Mouse (Mus musculus): ENCODE data around the gene Gmpr2. TPM values are rescaled to one million over a fixed set of nuclear protein-coding genes. Genes with fewer than 3 reads are reported as not detected.

Gene Gmpr2
- polyA plus RNA-seq, 1 experiment from 2014 or later: 58.0 TPM

GRCm38 (mm10) chr14:55642679-55643059 is 29.1 kb upstream of the Gmpr2 start:
- Histone ChIP-seq H3K27ac (ENCODE audit: low read depth, low read length) (peak overlapping the region; percentile 83), H3K4me3 (ENCODE audit: low read depth, low read length) (peak overlapping the region; percentile 89), H3K4me2 (peak overlapping the region; percentile 93), H3K9ac (ENCODE audit: low read depth, low read length) (peak overlapping the region; percentile 89), H3K4me1 (replicated peaks; ENCODE audit: control insufficient read depth, insufficient read depth, low read length) (peaks cover 28% of the 10 kb centered on the region), H3K9me3 (ENCODE audit: control insufficient read depth, low read length) (no peaks in the 10 kb centered on the region), H3K27me3 (replicated peaks; ENCODE audit: control insufficient read depth, insufficient read depth, low read length) (no peaks in the 10 kb centered on the region), H3K36me3 (ENCODE audit: control insufficient read depth, insufficient read depth, low read length) (peaks cover 28% of the 10 kb centered on the region)
- 18% methylated on average over 8 of the region's 8 CpGs for WGBS
- DNase-seq (ENCODE audit: low spot score) (no peak), ATAC-seq (replicated peaks; ENCODE audit: low FRiP score) (peak; percentile 27; the same call in 1 of the 2 replicates)

- H3K4me3 ChIP-seq (ENCODE audit: low read depth, low read length): peak within 1 kb of the TSS; percentile 89
- H3K4me1 ChIP-seq (replicated peaks; ENCODE audit: control insufficient read depth, insufficient read depth, low read length): peaks cover 28% of the 10 kb centered on the region
- WGBS: under 1% methylated on average over 89 of the region's 89 CpGs
- H3K36me3 ChIP-seq (ENCODE audit: control insufficient read depth, insufficient read depth, low read length): peaks cover 25% of the 10 kb centered on the region
- H3K27ac ChIP-seq (ENCODE audit: low read depth, low read length): peak within 1 kb of the TSS; percentile 83
- H3K4me2 ChIP-seq: peak within 1 kb of the TSS; percentile 93
- ATAC-seq (replicated peaks; ENCODE audit: low FRiP score): peak; percentile 86
- peak; percentile 93 for DNase-seq (ENCODE audit: low spot score)
- H3K27me3 ChIP-seq (replicated peaks; ENCODE audit: control insufficient read depth, insufficient read depth, low read length): no peaks in the 10 kb centered on the region
- H3K9ac ChIP-seq (ENCODE audit: low read depth, low read length): peak within 1 kb of the TSS; percentile 89
- H3K9me3 ChIP-seq (ENCODE audit: control insufficient read depth, low read length): no peaks in the 10 kb centered on the region
These were observed 28.5 kb upstream of the Gmpr2 start, which contains the start of gene Tm9sf1 for GRCm38 (mm10) chr14:55643060-55643907. Gene Tm9sf1 (minus strand): TSS chr14:55643806.

GRCm38 (mm10) chr14:55644261-55644888 is 27.4 kb upstream of the Gmpr2 start:
- DNase-seq (ENCODE audit: low spot score): no peak
- Histone ChIP-seq H3K27me3 (replicated peaks; ENCODE audit: control insufficient read depth, insufficient read depth, low read length) (no peaks in the 10 kb centered on the region), H3K4me3 (ENCODE audit: low read depth, low read length) (peak overlapping the region; percentile 89), H3K4me2 (peak overlapping the region; percentile 93), H3K9me3 (ENCODE audit: control insufficient read depth, low read length) (no peaks in the 10 kb centered on the region), H3K9ac (ENCODE audit: low read depth, low read length) (peak overlapping the region; percentile 89), H3K36me3 (ENCODE audit: control insufficient read depth, insufficient read depth, low read length) (peaks cover 19% of the 10 kb centered on the region), H3K27ac (ENCODE audit: low read depth, low read length) (peak overlapping the region; percentile 34; the same call in 1 of the 2 replicates), H3K4me1 (replicated peaks; ENCODE audit: control insufficient read depth, insufficient read depth, low read length) (peaks cover 28% of the 10 kb centered on the region)
- ATAC-seq (replicated peaks; ENCODE audit: low FRiP score): no peak
- WGBS: 28% methylated on average over 17 of the region's 17 CpGs

GRCm38 (mm10) chr14:55649884-55650283 is 21.9 kb upstream of the Gmpr2 start, which contains the start of gene Tssk4:
Gene Tssk4 (plus strand): TSS chr14:55650184.
- H3K36me3 ChIP-seq (ENCODE audit: control insufficient read depth, insufficient read depth, low read length): peaks cover 5% of the 10 kb centered on the region
- no peaks in the 10 kb centered on the region for H3K9me3 ChIP-seq (ENCODE audit: control insufficient read depth, low read length)
- 86% methylated on average over 2 of the region's 2 CpGs for WGBS
- no peak within 1 kb of the TSS for H3K27ac ChIP-seq (ENCODE audit: low read depth, low read length)
- H3K4me1 ChIP-seq (replicated peaks; ENCODE audit: control insufficient read depth, insufficient read depth, low read length): peaks cover 11% of the 10 kb centered on the region
- no peak within 1 kb of the TSS for H3K9ac ChIP-seq (ENCODE audit: low read depth, low read length)
- no peak within 1 kb of the TSS for H3K4me2 ChIP-seq
- no peak within 1 kb of the TSS for H3K4me3 ChIP-seq (ENCODE audit: low read depth, low read length)
- DNase-seq (ENCODE audit: low spot score) (no peak), ATAC-seq (replicated peaks; ENCODE audit: low FRiP score) (no peak)
- no peaks in the 10 kb centered on the region for H3K27me3 ChIP-seq (replicated peaks; ENCODE audit: control insufficient read depth, insufficient read depth, low read length)

- Histone ChIP-seq H3K4me2 (no peak overlapping the region), H3K9me3 (ENCODE audit: control insufficient read depth, low read length) (no peaks in the 10 kb centered on the region), H3K27me3 (replicated peaks; ENCODE audit: control insufficient read depth, insufficient read depth, low read length) (no peaks in the 10 kb centered on the region), H3K27ac (ENCODE audit: low read depth, low read length) (no peak overlapping the region; the same call in 1 of the 2 replicates), H3K4me3 (ENCODE audit: low read depth, low read length) (no peak overlapping the region), H3K9ac (ENCODE audit: low read depth, low read length) (peak overlapping the region; percentile 30; the same call in 1 of the 2 replicates), H3K4me1 (replicated peaks; ENCODE audit: control insufficient read depth, insufficient read depth, low read length) (peaks cover under 1% of the 10 kb centered on the region; the same call in 1 of the 2 replicates), H3K36me3 (ENCODE audit: control insufficient read depth, insufficient read depth, low read length) (peaks cover under 1% of the 10 kb centered on the region; the same call in 1 of the 2 replicates)
- ATAC-seq (replicated peaks; ENCODE audit: low FRiP score) (no peak), DNase-seq (ENCODE audit: low spot score) (no peak)
- 79% methylated on average over 7 of the region's 7 CpGs for WGBS
These were observed 20.2 kb upstream of the Gmpr2 start for GRCm38 (mm10) chr14:55651528-55651927.

GRCm38 (mm10) chr14:55656935-55657334 is 14.8 kb upstream of the Gmpr2 start:
- ATAC-seq (replicated peaks; ENCODE audit: low FRiP score): no peak
- Histone ChIP-seq H3K9me3 (ENCODE audit: control insufficient read depth, low read length) (no peaks in the 10 kb centered on the region), H3K4me2 (no peak overlapping the region), H3K27me3 (replicated peaks; ENCODE audit: control insufficient read depth, insufficient read depth, low read length) (no peaks in the 10 kb centered on the region), H3K9ac (ENCODE audit: low read depth, low read length) (no peak overlapping the region), H3K27ac (ENCODE audit: low read depth, low read length) (no peak overlapping the region), H3K36me3 (ENCODE audit: control insufficient read depth, insufficient read depth, low read length) (no peaks in the 10 kb centered on the region; the same call in 1 of the 2 replicates), H3K4me3 (ENCODE audit: low read depth, low read length) (no peak overlapping the region), H3K4me1 (replicated peaks; ENCODE audit: control insufficient read depth, insufficient read depth, low read length) (peaks cover 8% of the 10 kb centered on the region; the same call in 1 of the 2 replicates)
- 84% methylated on average over 3 of the region's 3 CpGs for WGBS
- no peak for DNase-seq (ENCODE audit: low spot score)

- H3K27ac ChIP-seq (ENCODE audit: low read depth, low read length): no peak overlapping the region
- WGBS: 90% methylated on average over 5 of the region's 5 CpGs
These were observed 13.7 kb upstream of the Gmpr2 start for GRCm38 (mm10) chr14:55658011-55658410.

GRCm38 (mm10) chr14:55659960-55660573 is 11.7 kb upstream of the Gmpr2 start, which contains the start of gene Mdp1:
Gene Mdp1 (minus strand): TSS chr14:55660508.
- WGBS: under 1% methylated on average over 39 of the region's 39 CpGs
- Histone ChIP-seq H3K4me3 (ENCODE audit: low read depth, low read length) (peak within 1 kb of the TSS; percentile 71), H3K36me3 (ENCODE audit: control insufficient read depth, insufficient read depth, low read length) (peaks cover 10% of the 10 kb centered on the region; the same call in 1 of the 2 replicates), H3K4me2 (peak within 1 kb of the TSS; percentile 64), H3K9ac (ENCODE audit: low read depth, low read length) (peak within 1 kb of the TSS; percentile 78), H3K4me1 (replicated peaks; ENCODE audit: control insufficient read depth, insufficient read depth, low read length) (peaks cover 8% of the 10 kb centered on the region; the same call in 1 of the 2 replicates), H3K27me3 (replicated peaks; ENCODE audit: control insufficient read depth, insufficient read depth, low read length) (no peaks in the 10 kb centered on the region), H3K9me3 (ENCODE audit: control insufficient read depth, low read length) (no peaks in the 10 kb centered on the region), H3K27ac (ENCODE audit: low read depth, low read length) (peak within 1 kb of the TSS; percentile 59)
- ATAC-seq (replicated peaks; ENCODE audit: low FRiP score) (peak; percentile 96), DNase-seq (ENCODE audit: low spot score) (peak; percentile 75)

More at GRCm38 (mm10) chr14:55658011-55658410, 13.7 kb upstream of the Gmpr2 start:
- DNase-seq (ENCODE audit: low spot score): no peak
- H3K9me3 ChIP-seq (ENCODE audit: control insufficient read depth, low read length): no peaks in the 10 kb centered on the region
- no peak overlapping the region for H3K9ac ChIP-seq (ENCODE audit: low read depth, low read length)
- no peak overlapping the region for H3K4me2 ChIP-seq
- no peaks in the 10 kb centered on the region; the same call in 1 of the 2 replicates for H3K36me3 ChIP-seq (ENCODE audit: control insufficient read depth, insufficient read depth, low read length)
- H3K4me1 ChIP-seq (replicated peaks; ENCODE audit: control insufficient read depth, insufficient read depth, low read length): peaks cover 8% of the 10 kb centered on the region; the same call in 1 of the 2 replicates
- no peaks in the 10 kb centered on the region for H3K27me3 ChIP-seq (replicated peaks; ENCODE audit: control insufficient read depth, insufficient read depth, low read length)
- ATAC-seq (replicated peaks; ENCODE audit: low FRiP score): no peak
- H3K4me3 ChIP-seq (ENCODE audit: low read depth, low read length): no peak overlapping the region
